Mouse (Mus musculus): ENCODE data around the gene Adrm1. TPM values are rescaled to one million over a fixed set of nuclear protein-coding genes. Genes with fewer than 3 reads are reported as not detected.

The Adrm1 gene
- polyA plus RNA-seq, 1 experiment = 204 TPM

GRCm38 (mm10) chr2:180133911-180134310, 37.4 kb upstream of the Adrm1 start:
- Histone ChIP-seq H3K79me2 (ENCODE audit: control insufficient read depth, insufficient read depth) (no peaks in the 10 kb centered on the region), H3K4me3 (ENCODE audit: insufficient read depth, poor library complexity, severe bottlenecking) (no peak overlapping the region), H3K79me3 (ENCODE audit: low read depth) (no peaks in the 10 kb centered on the region), H3ac (ENCODE audit: control insufficient read depth, insufficient read length, low read depth) (no peak overlapping the region), H3K27me3 (ENCODE audit: control insufficient read depth, insufficient read depth, insufficient read length) (no peaks in the 10 kb centered on the region), H3K36me3 (ENCODE audit: control insufficient read depth, insufficient read depth) (no peaks in the 10 kb centered on the region)
- TF ChIP-seq USF1 (IDR thresholded peaks at IDR 0.05; ENCODE audit: low read depth) = no peak
- no peak for TF ChIP-seq MYOD1 (IDR thresholded peaks at IDR 0.05; ENCODE audit: control insufficient read depth, insufficient read length, low read depth)
- TF ChIP-seq MAX (IDR thresholded peaks at IDR 0.05) = no peak
- TF ChIP-seq CTCF (IDR thresholded peaks at IDR 0.05; ENCODE audit: control insufficient read depth, insufficient read depth, insufficient read length) = no peak
- TF ChIP-seq FOSL1 (IDR thresholded peaks at IDR 0.05; ENCODE audit: insufficient read depth, low read length, poor library complexity, severe bottlenecking) = no peak
- TF ChIP-seq CEBPB (IDR thresholded peaks at IDR 0.05; ENCODE audit: low read depth) = no peak
- TF ChIP-seq MYOG (IDR thresholded peaks at IDR 0.05; ENCODE audit: control insufficient read depth, extremely low read depth, insufficient read length) = no peak

DNA sequence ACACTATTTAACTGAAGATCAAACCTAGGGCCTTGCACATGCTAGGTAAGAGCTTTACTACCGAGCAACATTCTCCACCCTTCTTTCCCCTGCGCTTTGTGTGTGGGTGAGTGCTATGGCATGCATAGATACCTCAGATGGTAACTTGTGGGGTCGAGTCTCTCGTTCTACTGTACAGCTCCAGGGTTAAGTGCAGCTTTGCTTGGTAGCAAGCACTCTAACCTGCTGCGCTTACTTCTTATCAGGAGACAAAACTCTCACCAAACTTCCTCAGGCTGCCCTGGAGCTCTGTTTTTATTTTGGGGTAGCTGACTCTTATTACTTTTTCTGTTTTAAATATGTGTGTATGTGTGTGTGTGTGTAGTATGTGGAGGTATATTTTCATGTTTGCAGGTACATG, 35.9 kb upstream of the Adrm1 start:
- Histone ChIP-seq H3ac (ENCODE audit: control insufficient read depth, insufficient read length, low read depth) (no peak overlapping the region), H3K4me3 (ENCODE audit: insufficient read depth, poor library complexity, severe bottlenecking) (no peak overlapping the region), H3K79me2 (ENCODE audit: control insufficient read depth, insufficient read depth) (no peaks in the 10 kb centered on the region), H3K36me3 (ENCODE audit: control insufficient read depth, insufficient read depth) (no peaks in the 10 kb centered on the region), H3K79me3 (ENCODE audit: low read depth) (no peaks in the 10 kb centered on the region), H3K27me3 (ENCODE audit: control insufficient read depth, insufficient read depth, insufficient read length) (no peaks in the 10 kb centered on the region)
- TF ChIP-seq MAX (IDR thresholded peaks at IDR 0.05) (no peak), MYOG (IDR thresholded peaks at IDR 0.05; ENCODE audit: control insufficient read depth, extremely low read depth, insufficient read length) (no peak)

GRCm38 (mm10) chr2:180146091-180146490, 25.2 kb upstream of the Adrm1 start:
- no peaks in the 10 kb centered on the region for H3K79me3 ChIP-seq (ENCODE audit: low read depth)
- TF ChIP-seq CEBPB (IDR thresholded peaks at IDR 0.05; ENCODE audit: low read depth) (no peak), MYOD1 (IDR thresholded peaks at IDR 0.05; ENCODE audit: control insufficient read depth, insufficient read length, low read depth) (no peak), FOSL1 (IDR thresholded peaks at IDR 0.05; ENCODE audit: insufficient read depth, low read length, poor library complexity, severe bottlenecking) (no peak), CTCF (IDR thresholded peaks at IDR 0.05; ENCODE audit: control insufficient read depth, insufficient read depth, insufficient read length) (no peak), MAX (IDR thresholded peaks at IDR 0.05) (no peak), USF1 (IDR thresholded peaks at IDR 0.05; ENCODE audit: low read depth) (no peak), MYOG (IDR thresholded peaks at IDR 0.05; ENCODE audit: control insufficient read depth, extremely low read depth, insufficient read length) (no peak)
- no peak overlapping the region for H3K4me3 ChIP-seq (ENCODE audit: insufficient read depth, poor library complexity, severe bottlenecking)
- peaks cover 18% of the 10 kb centered on the region for H3K36me3 ChIP-seq (ENCODE audit: control insufficient read depth, insufficient read depth)
- no peaks in the 10 kb centered on the region for H3K79me2 ChIP-seq (ENCODE audit: control insufficient read depth, insufficient read depth)
- H3ac ChIP-seq (ENCODE audit: control insufficient read depth, insufficient read length, low read depth) = no peak overlapping the region
- H3K27me3 ChIP-seq (ENCODE audit: control insufficient read depth, insufficient read depth, insufficient read length) = no peaks in the 10 kb centered on the region

- Histone ChIP-seq H3K79me2 (ENCODE audit: control insufficient read depth, insufficient read depth) (no peaks in the 10 kb centered on the region), H3K27me3 (ENCODE audit: control insufficient read depth, insufficient read depth, insufficient read length) (no peaks in the 10 kb centered on the region), H3ac (ENCODE audit: control insufficient read depth, insufficient read length, low read depth) (no peak overlapping the region), H3K4me3 (ENCODE audit: insufficient read depth, poor library complexity, severe bottlenecking) (no peak overlapping the region), H3K36me3 (ENCODE audit: control insufficient read depth, insufficient read depth) (peaks cover 22% of the 10 kb centered on the region), H3K79me3 (ENCODE audit: low read depth) (no peaks in the 10 kb centered on the region)
- TF ChIP-seq MYOG (IDR thresholded peaks at IDR 0.05; ENCODE audit: control insufficient read depth, extremely low read depth, insufficient read length) (no peak), CTCF (IDR thresholded peaks at IDR 0.05; ENCODE audit: control insufficient read depth, insufficient read depth, insufficient read length) (no peak)
These were observed 23.9 kb upstream of the Adrm1 start for GRCm38 (mm10) chr2:180147379-180147778.

- TF ChIP-seq MAX (IDR thresholded peaks at IDR 0.05) = no peak
- no peak for TF ChIP-seq MYOD1 (IDR thresholded peaks at IDR 0.05; ENCODE audit: control insufficient read depth, insufficient read length, low read depth)
- TF ChIP-seq CEBPB (IDR thresholded peaks at IDR 0.05; ENCODE audit: low read depth) = no peak
- TF ChIP-seq FOSL1 (IDR thresholded peaks at IDR 0.05; ENCODE audit: insufficient read depth, low read length, poor library complexity, severe bottlenecking) = no peak
- no peak for TF ChIP-seq USF1 (IDR thresholded peaks at IDR 0.05; ENCODE audit: low read depth)
- TF ChIP-seq CTCF (IDR thresholded peaks at IDR 0.05; ENCODE audit: control insufficient read depth, insufficient read depth, insufficient read length) = no peak
- no peak for TF ChIP-seq MYOG (IDR thresholded peaks at IDR 0.05; ENCODE audit: control insufficient read depth, extremely low read depth, insufficient read length)
- no peak overlapping the region for H3ac ChIP-seq (ENCODE audit: control insufficient read depth, insufficient read length, low read depth)
- no peaks in the 10 kb centered on the region for H3K27me3 ChIP-seq (ENCODE audit: control insufficient read depth, insufficient read depth, insufficient read length)
- H3K4me3 ChIP-seq (ENCODE audit: insufficient read depth, poor library complexity, severe bottlenecking) = no peak overlapping the region
- peaks cover 33% of the 10 kb centered on the region for H3K36me3 ChIP-seq (ENCODE audit: control insufficient read depth, insufficient read depth)
- no peaks in the 10 kb centered on the region for H3K79me2 ChIP-seq (ENCODE audit: control insufficient read depth, insufficient read depth)
- no peaks in the 10 kb centered on the region for H3K79me3 ChIP-seq (ENCODE audit: low read depth)
These were observed 22.7 kb upstream of the Adrm1 start for GRCm38 (mm10) chr2:180148551-180148950.

DNA sequence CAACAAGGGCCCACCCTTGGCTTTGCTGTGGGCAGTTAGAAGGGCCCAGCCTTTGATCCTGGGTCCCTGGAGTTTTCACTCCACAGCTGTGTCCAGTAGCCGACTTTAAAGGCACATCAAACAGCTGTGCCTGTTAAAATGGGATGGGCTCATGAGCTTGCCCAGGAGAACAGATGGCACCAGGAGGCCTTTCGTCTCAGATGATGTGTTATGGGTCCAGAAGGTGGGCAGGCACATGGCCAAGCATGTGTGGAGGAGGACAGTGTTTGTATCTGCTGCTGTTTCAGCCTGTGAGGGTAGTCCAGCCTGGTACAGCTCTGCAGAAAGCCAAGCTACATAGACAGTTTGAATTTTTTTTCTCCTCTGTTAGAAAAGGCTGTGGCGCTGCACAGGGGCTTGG, 16.5 kb upstream of the Adrm1 start:
- TF ChIP-seq FOSL1 (IDR thresholded peaks at IDR 0.05; ENCODE audit: insufficient read depth, low read length, poor library complexity, severe bottlenecking) = no peak
- TF ChIP-seq MYOD1 (IDR thresholded peaks at IDR 0.05; ENCODE audit: control insufficient read depth, insufficient read length, low read depth) = no peak
- no peaks in the 10 kb centered on the region for H3K79me2 ChIP-seq (ENCODE audit: control insufficient read depth, insufficient read depth)
- no peaks in the 10 kb centered on the region for H3K27me3 ChIP-seq (ENCODE audit: control insufficient read depth, insufficient read depth, insufficient read length)
- no peak overlapping the region for H3ac ChIP-seq (ENCODE audit: control insufficient read depth, insufficient read length, low read depth)
- H3K36me3 ChIP-seq (ENCODE audit: control insufficient read depth, insufficient read depth) = peaks cover 27% of the 10 kb centered on the region
- no peak overlapping the region for H3K4me3 ChIP-seq (ENCODE audit: insufficient read depth, poor library complexity, severe bottlenecking)
- no peaks in the 10 kb centered on the region for H3K79me3 ChIP-seq (ENCODE audit: low read depth)

All from C2C12 (cell line).